Mouse (Mus musculus): ENCODE results near the gene Thra. TPM values are rescaled to one million over a fixed set of nuclear protein-coding genes. Genes with fewer than 3 reads are reported as not detected.
A peak's percentile ranks its signal among the peaks of the same experiment; 100 is the strongest.

Thra gene
- 148 and 186 TPM in 2 replicates for polyA plus RNA-seq (2014; fragmentation: Nextera tagmentation; extraction: Ambion mirVana)

GRCm38 (mm10) chr11:98740393-98741050, at the start of gene Thra:
TSS of gene Thra (plus strand) at chr11:98740638.
- peaks cover 42% of the 10 kb centered on the region for H3K4me1 ChIP-seq (ENCODE audit: control insufficient read depth, insufficient read depth, low read length)

GRCm38 (mm10) chr11:98693201-98693600, 47.2 kb upstream of the Thra start:
- no peak overlapping the region for H3K4me2 ChIP-seq (ENCODE audit: low read depth, low read length)
- H3K27me3 ChIP-seq (ENCODE audit: control insufficient read depth, insufficient read depth, low read length), result no peaks in the 10 kb centered on the region
- no peak for ATAC-seq (ENCODE audit: low read depth)
- 75% methylated on average over 13 of the region's 13 CpGs for WGBS
- no peaks in the 10 kb centered on the region for H3K9me3 ChIP-seq (ENCODE audit: control insufficient read depth, low read length)
- H3K36me3 ChIP-seq (ENCODE audit: control insufficient read depth, insufficient read depth, low read length), result peaks cover 68% of the 10 kb centered on the region
- H3K4me1 ChIP-seq (ENCODE audit: control insufficient read depth, insufficient read depth, low read length), result no peaks in the 10 kb centered on the region
- no peak overlapping the region for H3K4me3 ChIP-seq (ENCODE audit: low read depth, low read length)
- H3K27ac ChIP-seq (ENCODE audit: low read depth, low read length), result no peak overlapping the region
- no peak overlapping the region for H3K9ac ChIP-seq (replicated peaks; ENCODE audit: low read depth, low read length)

More at GRCm38 (mm10) chr11:98740393-98741050, at the start of gene Thra:
- Histone ChIP-seq H3K27ac (ENCODE audit: low read depth, low read length) (peak within 1 kb of the TSS; percentile 97), H3K9me3 (ENCODE audit: control insufficient read depth, low read length) (no peaks in the 10 kb centered on the region), H3K9ac (replicated peaks; ENCODE audit: low read depth, low read length) (peak within 1 kb of the TSS; percentile 98), H3K36me3 (ENCODE audit: control insufficient read depth, insufficient read depth, low read length) (no peaks in the 10 kb centered on the region), H3K27me3 (ENCODE audit: control insufficient read depth, insufficient read depth, low read length) (no peaks in the 10 kb centered on the region), H3K4me3 (ENCODE audit: low read depth, low read length) (peak within 1 kb of the TSS; percentile 87), H3K4me2 (ENCODE audit: low read depth, low read length) (peak within 1 kb of the TSS; percentile 70)
- WGBS, result 0% methylated on average over 22 of the region's 22 CpGs
- peak; percentile 47; the same call in 1 of the 2 replicates for ATAC-seq (ENCODE audit: low read depth)

- WGBS, result 92% methylated on average over 9 of the region's 9 CpGs
- no peak overlapping the region for H3K4me2 ChIP-seq (ENCODE audit: low read depth, low read length)
- no peak overlapping the region for H3K4me3 ChIP-seq (ENCODE audit: low read depth, low read length)
- H3K27ac ChIP-seq (ENCODE audit: low read depth, low read length), result no peak overlapping the region
- peaks cover 66% of the 10 kb centered on the region for H3K36me3 ChIP-seq (ENCODE audit: control insufficient read depth, insufficient read depth, low read length)
- no peaks in the 10 kb centered on the region for H3K4me1 ChIP-seq (ENCODE audit: control insufficient read depth, insufficient read depth, low read length)
- no peaks in the 10 kb centered on the region for H3K9me3 ChIP-seq (ENCODE audit: control insufficient read depth, low read length)
- H3K27me3 ChIP-seq (ENCODE audit: control insufficient read depth, insufficient read depth, low read length), result no peaks in the 10 kb centered on the region
- ATAC-seq (ENCODE audit: low read depth), result no peak
- H3K9ac ChIP-seq (replicated peaks; ENCODE audit: low read depth, low read length), result no peak overlapping the region
Measured at GRCm38 (mm10) chr11:98693746-98694145, 46.7 kb upstream of the Thra start.

GRCm38 (mm10) chr11:98694301-98694700, 46.1 kb upstream of the Thra start:
- no peak for ATAC-seq (ENCODE audit: low read depth)
- Histone ChIP-seq H3K9me3 (ENCODE audit: control insufficient read depth, low read length) (no peaks in the 10 kb centered on the region), H3K4me3 (ENCODE audit: low read depth, low read length) (no peak overlapping the region), H3K36me3 (ENCODE audit: control insufficient read depth, insufficient read depth, low read length) (peaks cover 63% of the 10 kb centered on the region), H3K27ac (ENCODE audit: low read depth, low read length) (no peak overlapping the region), H3K4me2 (ENCODE audit: low read depth, low read length) (no peak overlapping the region), H3K27me3 (ENCODE audit: control insufficient read depth, insufficient read depth, low read length) (no peaks in the 10 kb centered on the region), H3K4me1 (ENCODE audit: control insufficient read depth, insufficient read depth, low read length) (no peaks in the 10 kb centered on the region), H3K9ac (replicated peaks; ENCODE audit: low read depth, low read length) (no peak overlapping the region)
- 90% methylated on average over 9 of the region's 9 CpGs for WGBS

GRCm38 (mm10) chr11:98695408-98695807, 45.0 kb upstream of the Thra start:
- H3K4me1 ChIP-seq (ENCODE audit: control insufficient read depth, insufficient read depth, low read length), result no peaks in the 10 kb centered on the region
- no peak overlapping the region for H3K27ac ChIP-seq (ENCODE audit: low read depth, low read length)
- no peak overlapping the region for H3K4me3 ChIP-seq (ENCODE audit: low read depth, low read length)
- no peaks in the 10 kb centered on the region for H3K9me3 ChIP-seq (ENCODE audit: control insufficient read depth, low read length)
- ATAC-seq (ENCODE audit: low read depth), result no peak
- 75% methylated on average over 14 of the region's 14 CpGs for whole genome bisulfite sequencing
- H3K4me2 ChIP-seq (ENCODE audit: low read depth, low read length), result no peak overlapping the region
- H3K27me3 ChIP-seq (ENCODE audit: control insufficient read depth, insufficient read depth, low read length), result no peaks in the 10 kb centered on the region
- peaks cover 53% of the 10 kb centered on the region for H3K36me3 ChIP-seq (ENCODE audit: control insufficient read depth, insufficient read depth, low read length)
- no peak overlapping the region for H3K9ac ChIP-seq (replicated peaks; ENCODE audit: low read depth, low read length)

- Histone ChIP-seq H3K4me1 (ENCODE audit: control insufficient read depth, insufficient read depth, low read length) (no peaks in the 10 kb centered on the region), H3K9ac (replicated peaks; ENCODE audit: low read depth, low read length) (no peak overlapping the region), H3K9me3 (ENCODE audit: control insufficient read depth, low read length) (no peaks in the 10 kb centered on the region), H3K27ac (ENCODE audit: low read depth, low read length) (no peak overlapping the region), H3K4me2 (ENCODE audit: low read depth, low read length) (no peak overlapping the region), H3K4me3 (ENCODE audit: low read depth, low read length) (no peak overlapping the region), H3K36me3 (ENCODE audit: control insufficient read depth, insufficient read depth, low read length) (peaks cover 41% of the 10 kb centered on the region), H3K27me3 (ENCODE audit: control insufficient read depth, insufficient read depth, low read length) (no peaks in the 10 kb centered on the region)
- WGBS, result 90% methylated on average over 14 of the region's 14 CpGs
- ATAC-seq (ENCODE audit: low read depth), result no peak
Measured at GRCm38 (mm10) chr11:98696454-98697216, 43.8 kb upstream of the Thra start.

GRCm38 (mm10) chr11:98697225-98697624, 43.2 kb upstream of the Thra start:
- no peak overlapping the region for H3K27ac ChIP-seq (ENCODE audit: low read depth, low read length)
- WGBS, result 91% methylated on average over 12 of the region's 12 CpGs
- no peak overlapping the region for H3K4me3 ChIP-seq (ENCODE audit: low read depth, low read length)
- H3K4me1 ChIP-seq (ENCODE audit: control insufficient read depth, insufficient read depth, low read length), result no peaks in the 10 kb centered on the region
- peaks cover 36% of the 10 kb centered on the region for H3K36me3 ChIP-seq (ENCODE audit: control insufficient read depth, insufficient read depth, low read length)
- H3K27me3 ChIP-seq (ENCODE audit: control insufficient read depth, insufficient read depth, low read length), result no peaks in the 10 kb centered on the region
- no peak overlapping the region for H3K4me2 ChIP-seq (ENCODE audit: low read depth, low read length)
- no peak overlapping the region for H3K9ac ChIP-seq (replicated peaks; ENCODE audit: low read depth, low read length)
- ATAC-seq (ENCODE audit: low read depth), result no peak
- H3K9me3 ChIP-seq (ENCODE audit: control insufficient read depth, low read length), result no peaks in the 10 kb centered on the region

- no peak overlapping the region for H3K4me3 ChIP-seq (ENCODE audit: low read depth, low read length)
- no peak overlapping the region for H3K27ac ChIP-seq (ENCODE audit: low read depth, low read length)
- no peaks in the 10 kb centered on the region for H3K27me3 ChIP-seq (ENCODE audit: control insufficient read depth, insufficient read depth, low read length)
- no peak overlapping the region for H3K4me2 ChIP-seq (ENCODE audit: low read depth, low read length)
- H3K9me3 ChIP-seq (ENCODE audit: control insufficient read depth, low read length), result no peaks in the 10 kb centered on the region
- no peaks in the 10 kb centered on the region for H3K4me1 ChIP-seq (ENCODE audit: control insufficient read depth, insufficient read depth, low read length)
- no peak overlapping the region for H3K9ac ChIP-seq (replicated peaks; ENCODE audit: low read depth, low read length)
- H3K36me3 ChIP-seq (ENCODE audit: control insufficient read depth, insufficient read depth, low read length), result peaks cover 19% of the 10 kb centered on the region
- ATAC-seq (ENCODE audit: low read depth), result no peak
- WGBS, result 88% methylated on average over 16 of the region's 16 CpGs
Measured at GRCm38 (mm10) chr11:98698849-98699640, 41.4 kb upstream of the Thra start.
